22 mouse cellular contexts compared by ENCODE assay signal in the genomic region with DNA sequence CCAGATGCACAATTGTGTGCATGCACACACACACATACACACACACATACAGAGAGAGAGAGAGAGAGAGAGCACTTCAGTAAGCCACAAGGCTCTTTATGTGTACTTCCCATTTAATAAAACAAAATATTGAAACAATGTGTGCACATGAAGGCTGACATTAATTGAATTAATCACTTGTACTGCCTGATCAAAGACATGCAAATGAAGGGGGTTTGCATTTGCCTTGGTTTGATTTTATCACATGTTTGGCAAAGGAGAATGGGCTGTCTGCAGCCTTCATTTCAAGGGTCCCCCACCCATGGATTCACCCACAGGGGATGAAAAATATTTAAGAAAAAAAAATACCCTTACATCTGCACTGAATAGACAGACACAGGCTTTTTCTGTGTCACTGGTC. TPM values are rescaled to one million over a fixed set of nuclear protein-coding genes. Genes with fewer than 3 reads are reported as not detected.
A peak's percentile ranks its signal among the peaks of the same experiment; 100 is the strongest.
DNase-seq lines count a peak whose midpoint lies in the region; ATAC-seq and TF ChIP-seq lines count a peak whose summit lies in the region.
"Had no signal": no experiment of that assay in that cellular context is flagged by ENCODE, and none has a peak within 500 bp of the region (broad histone marks: within the 10 kb centered on the region; RNA-seq: fewer than 3 reads in every experiment).

No protein-coding gene starts in this region.

- H3K4me1 ChIP-seq in forebrain, embryonic 14.5 days (ENCODE audit: control insufficient read depth, insufficient read depth, low read length) = peaks cover 39% of the 10 kb centered on the region
- peaks cover 58% of the 10 kb centered on the region for H3K4me1 ChIP-seq in forebrain, embryonic 15.5 days
- peaks cover 44% of the 10 kb centered on the region for H3K4me1 ChIP-seq in midbrain, embryonic 12.5 days
- peaks cover 60% of the 10 kb centered on the region for H3K4me1 ChIP-seq in midbrain, embryonic 13.5 days (replicated peaks)
- H3K4me1 ChIP-seq in midbrain, embryonic 15.5 days = peaks cover 53% of the 10 kb centered on the region

- DNase-seq in forebrain, embryonic 14.5 days (ENCODE audit: low spot score) = peak; percentile 42
- DNase-seq in brain, embryonic 14.5 days (ENCODE audit: low read depth) = peak; percentile 65
- no peak for DNase-seq in thymus, postnatal 4 days
- DNase-seq: cerebellum, adult 18-20 months; gastrocnemius, postnatal 10 days; heart, postnatal 14 days; kidney, adult 11 months; kidney, postnatal 14 days; liver; lung, adult 2 months; lung, postnatal 10 days; right cerebral cortex, postnatal 14 days had no signal

- no peak for TF ChIP-seq CTCF in brain, embryonic 14.5 days (IDR thresholded peaks at IDR 0.05; ENCODE audit: borderline replicate concordance, extremely low read depth, insufficient read depth, insufficient read length)

- H3K27me3 ChIP-seq in forebrain, embryonic 14.5 days (replicated peaks; ENCODE audit: control insufficient read depth, insufficient read depth, low read length) = no peaks in the 10 kb centered on the region
- no peaks in the 10 kb centered on the region for H3K27me3 ChIP-seq in forebrain, embryonic 15.5 days
- no peaks in the 10 kb centered on the region for H3K27me3 ChIP-seq in midbrain, embryonic 12.5 days
- H3K27me3 ChIP-seq in midbrain, embryonic 13.5 days = no peaks in the 10 kb centered on the region
- H3K27me3 ChIP-seq in midbrain, embryonic 15.5 days (replicated peaks) = no peaks in the 10 kb centered on the region
- H3K27me3 ChIP-seq: hindbrain, embryonic 15.5 days; neural tube, embryonic 12.5 days had no signal

- H3K4me3 ChIP-seq in forebrain, embryonic 14.5 days (ENCODE audit: low read depth, low read length) = no peak overlapping the region
- H3K4me3 ChIP-seq in forebrain, embryonic 15.5 days = no peak overlapping the region
- no peak overlapping the region for H3K4me3 ChIP-seq in midbrain, embryonic 12.5 days
- H3K4me3 ChIP-seq in midbrain, embryonic 13.5 days (replicated peaks) = no peak overlapping the region
- no peak overlapping the region for H3K4me3 ChIP-seq in midbrain, embryonic 15.5 days
- H3K4me3 ChIP-seq: hindbrain, embryonic 15.5 days; neural tube, embryonic 12.5 days had no signal

- H3K27ac ChIP-seq in forebrain, embryonic 14.5 days (ENCODE audit: low read depth, low read length) = peak overlapping the region; percentile 44
- H3K27ac ChIP-seq in forebrain, embryonic 15.5 days (replicated peaks) = no peak overlapping the region
- peak overlapping the region; percentile 39; the same call in 1 of the 2 replicates for H3K27ac ChIP-seq in midbrain, embryonic 12.5 days (replicated peaks)
- no peak overlapping the region for H3K27ac ChIP-seq in midbrain, embryonic 13.5 days
- H3K27ac ChIP-seq in midbrain, embryonic 15.5 days = peak overlapping the region; percentile 36
- H3K27ac ChIP-seq: liver, embryonic 14.5 days; macrophage; neural tube, embryonic 12.5 days had no signal

- no peak overlapping the region for H3K9ac ChIP-seq in forebrain, embryonic 14.5 days (ENCODE audit: low read length)
- H3K9ac ChIP-seq in forebrain, embryonic 15.5 days (replicated peaks) = no peak overlapping the region
- no peak overlapping the region for H3K9ac ChIP-seq in midbrain, embryonic 12.5 days (replicated peaks)
- no peak overlapping the region for H3K9ac ChIP-seq in midbrain, embryonic 13.5 days (replicated peaks)
- H3K9ac ChIP-seq in midbrain, embryonic 15.5 days = no peak overlapping the region
- H3K9ac ChIP-seq: hindbrain, embryonic 15.5 days; liver, embryonic 14.5 days; neural tube, embryonic 12.5 days had no signal

- TF ChIP-seq POLR2A in brain, embryonic 14.5 days (IDR thresholded peaks at IDR 0.05; ENCODE audit: borderline replicate concordance, extremely low read depth, insufficient read depth, insufficient read length, poor library complexity, severe bottlenecking) = no peak

- no peak overlapping the region for H3K4me2 ChIP-seq in forebrain, embryonic 14.5 days (ENCODE audit: low read length)
- no peak overlapping the region for H3K4me2 ChIP-seq in forebrain, embryonic 15.5 days (replicated peaks)
- H3K4me2 ChIP-seq in midbrain, embryonic 12.5 days (replicated peaks) = no peak overlapping the region
- H3K4me2 ChIP-seq in midbrain, embryonic 13.5 days (replicated peaks) = no peak overlapping the region
- H3K4me2 ChIP-seq in midbrain, embryonic 15.5 days = no peak overlapping the region
- H3K4me2 ChIP-seq: hindbrain, embryonic 15.5 days; neural tube, embryonic 12.5 days had no signal

- no peak for ATAC-seq in forebrain, embryonic 14.5 days
- no peak for ATAC-seq in forebrain, embryonic 15.5 days (replicated peaks)
- ATAC-seq in midbrain, embryonic 12.5 days (ENCODE audit: low FRiP score, low read depth) = no peak
- no peak for ATAC-seq in midbrain, embryonic 13.5 days
- ATAC-seq in midbrain, embryonic 15.5 days (replicated peaks) = no peak
- ATAC-seq: CD4-positive, CD25-positive, alpha-beta regulatory T cell, adult 4 months; inflammation-experienced regulatory T-cells, adult 6 months had no signal

- no peaks in the 10 kb centered on the region for H3K36me3 ChIP-seq in forebrain, embryonic 14.5 days (ENCODE audit: control insufficient read depth, insufficient read depth, low read length)
- no peaks in the 10 kb centered on the region for H3K36me3 ChIP-seq in forebrain, embryonic 15.5 days
- H3K36me3 ChIP-seq in midbrain, embryonic 12.5 days = no peaks in the 10 kb centered on the region
- no peaks in the 10 kb centered on the region for H3K36me3 ChIP-seq in midbrain, embryonic 13.5 days
- no peaks in the 10 kb centered on the region for H3K36me3 ChIP-seq in midbrain, embryonic 15.5 days (replicated peaks)
- H3K36me3 ChIP-seq: hindbrain, embryonic 15.5 days; neural tube, embryonic 12.5 days had no signal

- H3K9me3 ChIP-seq in forebrain, embryonic 14.5 days (replicated peaks; ENCODE audit: control insufficient read depth, low read length) = no peaks in the 10 kb centered on the region
- no peaks in the 10 kb centered on the region for H3K9me3 ChIP-seq in forebrain, embryonic 15.5 days
- no peaks in the 10 kb centered on the region for H3K9me3 ChIP-seq in midbrain, embryonic 12.5 days
- H3K9me3 ChIP-seq in midbrain, embryonic 13.5 days = no peaks in the 10 kb centered on the region
- H3K9me3 ChIP-seq in midbrain, embryonic 15.5 days = no peaks in the 10 kb centered on the region
- H3K9me3 ChIP-seq: hindbrain, embryonic 15.5 days; neural tube, embryonic 12.5 days had no signal

RNA-seq across cellular contexts. Expression of gene Srgap3, which starts 29.5 kb away (rescaled TPM):
- polyA plus RNA-seq in forebrain, embryonic 14.5 days (2014; fragmentation: Nextera tagmentation; extraction: Ambion mirVana) = 31.4 and 46.7 TPM in 2 replicates
- polyA plus RNA-seq in forebrain, embryonic 15.5 days (2015; fragmentation: Nextera tagmentation; extraction: Ambion mirVana) = 33.7 and 34.0 TPM in 2 replicates
- 60.5 and 63.7 TPM in 2 replicates for polyA plus RNA-seq in midbrain, embryonic 12.5 days (2016; fragmentation: Nextera tagmentation; extraction: Ambion mirVana)
- polyA plus RNA-seq in midbrain, embryonic 13.5 days (2015; fragmentation: Nextera tagmentation; extraction: Ambion mirVana) = 49.8 and 53.5 TPM in 2 replicates
- polyA plus RNA-seq in brain, embryonic 14.5 days (2012; rRNA removed) = 61.0 and 112 TPM in 2 replicates
- polyA plus RNA-seq in midbrain, embryonic 15.5 days (2015; fragmentation: Nextera tagmentation; extraction: Ambion mirVana) = 39.7 and 44.6 TPM in 2 replicates

Comparison
In these comparisons a context has a peak if more than half of its experiments do, and no peak if none do; other contexts are left out.
1. H3K27ac ChIP-seq: peak in forebrain, embryonic 14.5 days (single experiment), midbrain, embryonic 12.5 days (single experiment) and midbrain, embryonic 15.5 days (single experiment); none in forebrain, embryonic 15.5 days (single experiment) and midbrain, embryonic 13.5 days (single experiment).